17 mouse cellular contexts compared by ENCODE assay signal in the genomic region with DNA sequence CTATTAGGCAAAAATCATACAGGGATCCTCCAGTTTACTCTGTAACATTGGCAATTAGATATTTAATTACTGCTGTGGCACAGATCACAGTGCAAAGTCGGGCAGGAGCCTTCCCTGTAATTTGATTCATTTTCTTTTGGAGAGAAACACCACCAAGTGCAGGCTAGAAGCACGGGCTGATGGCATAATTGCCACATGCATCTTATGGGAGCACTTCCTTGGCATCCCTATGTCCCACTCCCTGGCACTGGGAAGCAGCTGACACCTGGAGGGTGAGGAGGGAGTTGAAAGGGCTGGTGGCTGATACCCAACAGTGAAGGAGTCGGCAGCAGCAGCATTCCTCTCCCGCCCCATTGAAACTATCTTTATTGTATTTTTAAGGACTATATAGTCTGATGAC.
"Had no signal": no experiment of that assay in that cellular context is flagged by ENCODE, and none has a peak within 500 bp of the region (broad histone marks: within the 10 kb centered on the region; RNA-seq: fewer than 3 reads in every experiment).

No protein-coding gene starts in this region.

- H3K4me3 ChIP-seq: midbrain, embryonic 10.5 days; midbrain, embryonic 12.5 days; myocyte; neural tube, embryonic 13.5 days; neural tube, embryonic 15.5 days; stomach, embryonic 15.5 days had no signal

- DNase-seq: lung, adult 18-20 months; lung, postnatal 10 days; lung, postnatal 4 days; midbrain, embryonic 14.5 days; right cerebral cortex, postnatal 14 days; thymus, adult 18-20 months; thymus, postnatal 14 days; thymus, postnatal 36 days had no signal

- H3K9me3 ChIP-seq: midbrain, embryonic 10.5 days; midbrain, embryonic 12.5 days; neural tube, embryonic 13.5 days; neural tube, embryonic 15.5 days; stomach, embryonic 15.5 days had no signal

- H3K9ac ChIP-seq: lung, embryonic 14.5 days; midbrain, embryonic 12.5 days; neural tube, embryonic 13.5 days; neural tube, embryonic 15.5 days; stomach, embryonic 15.5 days had no signal

- H3K36me3 ChIP-seq: midbrain, embryonic 10.5 days; midbrain, embryonic 12.5 days; neural tube, embryonic 13.5 days; neural tube, embryonic 15.5 days; stomach, embryonic 15.5 days had no signal

- H3K27me3 ChIP-seq: midbrain, embryonic 12.5 days; neural tube, embryonic 13.5 days; neural tube, embryonic 15.5 days; stomach, embryonic 15.5 days had no signal

- H3K27ac ChIP-seq: midbrain, embryonic 10.5 days; midbrain, embryonic 12.5 days; neural tube, embryonic 13.5 days; neural tube, embryonic 15.5 days; stomach, embryonic 15.5 days; stomach, postnatal 0 days had no signal

- H3K4me2 ChIP-seq: lung, embryonic 14.5 days; midbrain, embryonic 12.5 days; neural tube, embryonic 13.5 days; neural tube, embryonic 15.5 days; stomach, embryonic 15.5 days had no signal

- H3K4me1 ChIP-seq: stomach, embryonic 15.5 days had no signal

- ATAC-seq: midbrain, embryonic 16.5 days had no signal
